Mouse (Mus musculus) heart, embryonic 11.5 days (tissue): ENCODE results near the gene Fkbp8. TPM values are rescaled to one million over a fixed set of nuclear protein-coding genes. Genes with fewer than 3 reads are reported as not detected.

Source experiments
- ATAC-seq: fragments of 200-750 bp; cut with Nextera tagmentation; replicated peaks from 2 replicates; pipeline ENCODE4 v1.8.0; 2017; ENCODE audit warnings: moderate library complexity; ENCODE audit not compliant: insufficient number of reproducible peaks, low FRiP score, low TSS enrichment
- H3K27ac ChIP-seq: fragments of 300-500 bp; sonication (generic); 2 replicates; pipeline ENCODE4 v1.5.1; 2014; ENCODE audit warnings: mild to moderate bottlenecking, low read depth, low read length
- H3K27me3 ChIP-seq: fragments of 300-500 bp; sonication (generic); 2 replicates; pipeline ENCODE4 v1.6.1; 2014; ENCODE audit warnings: mild to moderate bottlenecking, low read length, mixed read lengths; ENCODE audit not compliant: control insufficient read depth, insufficient read depth
- H3K36me3 ChIP-seq: fragments of 300-500 bp; sonication (generic); 2 replicates; pipeline ENCODE4 v1.6.1; 2014; ENCODE audit warnings: mild to moderate bottlenecking, low read length, moderate library complexity, mixed read lengths; ENCODE audit not compliant: control insufficient read depth, insufficient read depth
- H3K4me1 ChIP-seq: fragments of 300-500 bp; sonication (generic); 2 replicates; pipeline ENCODE4 v1.6.1; 2014; ENCODE audit warnings: low read length; ENCODE audit not compliant: control insufficient read depth, insufficient read depth
- H3K4me2 ChIP-seq: fragments of 300-500 bp; sonication (generic); 2 replicates; pipeline ENCODE4 v1.6.1; 2014; ENCODE audit warnings: mild to moderate bottlenecking, moderate library complexity
- H3K4me3 ChIP-seq: fragments of 300-500 bp; sonication (generic); 2 replicates; pipeline ENCODE4 v1.5.1; 2014; ENCODE audit warnings: low read depth, low read length
- H3K9ac ChIP-seq: fragments of 300-500 bp; sonication (generic); 2 replicates; pipeline ENCODE4 v1.6.1; 2014; ENCODE audit warnings: mild to moderate bottlenecking, low read depth, low read length, moderate library complexity
- H3K9me3 ChIP-seq: fragments of 300-500 bp; sonication (generic); replicated peaks from 2 replicates; pipeline ENCODE4 v1.6.1; 2016; ENCODE audit warnings: low read length; ENCODE audit not compliant: control insufficient read depth
- WGBS: fragments of 180-500 bp; shearing (Covaris S2); extraction: QIAGEN DNeasy Blood & Tissue Kit; methylation state at CpG from one replicate; pipeline ENCODE4 v1.1.7; 2014; ENCODE audit not compliant: insufficient replicate concordance; 5-methylcytosine and 5-hydroxymethylcytosine counted together
- polyA plus RNA-seq: library from polyadenylated mRNA; unstranded; fragments of >200 nt; fragmentation: Nextera tagmentation; extraction: Ambion mirVana; gene quantifications from 2 replicates; pipeline ENCODE4 v1.2.1, GENCODE M21; 2014

The Fkbp8 gene
- polyA plus RNA-seq, 1 experiment from 2014 or later, result 212 TPM

GRCm38 (mm10) chr8:70500386-70501301 lies 26.9 kb upstream of the Fkbp8 start:
- Histone ChIP-seq H3K27me3 (peaks cover 81% of the 10 kb centered on the region), H3K9ac (no peak overlapping the region; the same call in 1 of the 2 replicates)
- 8% methylated on average over 35 of the region's 39 CpGs for WGBS

DNA sequence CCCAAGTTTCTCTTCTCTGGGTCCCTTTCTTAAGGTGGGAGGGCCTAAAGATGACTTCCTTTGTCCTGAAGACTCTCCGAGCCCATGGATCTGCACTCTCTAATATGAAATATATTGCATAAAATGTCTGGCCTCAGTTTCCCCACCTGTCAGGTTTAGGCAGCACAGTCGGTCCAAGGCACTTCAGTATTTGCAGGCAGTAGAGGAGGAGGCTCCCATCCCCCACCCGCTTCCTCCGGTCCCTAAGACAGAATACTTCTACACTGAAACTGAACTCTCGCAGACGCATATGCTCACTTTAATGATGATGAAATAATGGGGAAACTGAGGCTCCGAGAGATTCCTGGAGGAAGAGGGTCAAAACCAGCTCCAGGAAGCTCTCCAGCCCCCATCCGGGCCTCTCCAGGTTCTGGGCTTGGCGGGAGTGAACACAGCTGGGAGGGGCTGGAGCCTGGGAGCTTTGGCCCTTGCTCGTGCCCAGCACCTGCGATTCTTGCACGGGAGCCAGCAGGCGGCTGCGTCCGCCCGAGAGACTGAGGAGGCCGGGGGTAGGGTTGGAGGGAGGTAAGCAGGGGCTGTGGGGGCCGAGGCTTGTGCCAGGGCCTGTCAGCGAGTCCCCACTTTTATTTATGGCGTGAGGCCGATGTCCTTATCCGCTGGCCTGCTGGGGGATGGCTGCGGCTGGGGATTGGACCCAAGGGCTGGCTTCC lies 25.5 kb upstream of the Fkbp8 start:
- Histone ChIP-seq H3K36me3 (no peaks in the 10 kb centered on the region), H3K27me3 (peaks cover 68% of the 10 kb centered on the region), H3K4me2 (peak overlapping the region; percentile 52), H3K9me3 (no peaks in the 10 kb centered on the region), H3K4me3 (peak overlapping the region; percentile 19), H3K27ac (no peak overlapping the region), H3K4me1 (peaks cover 29% of the 10 kb centered on the region), H3K9ac (peak overlapping the region; percentile 43; the same call in 1 of the 2 replicates)
- no peak for ATAC-seq
- 14% methylated on average over 23 of the region's 23 CpGs for WGBS

More at GRCm38 (mm10) chr8:70500386-70501301, 26.9 kb upstream of the Fkbp8 start:
- H3K9me3 ChIP-seq, result no peaks in the 10 kb centered on the region
- H3K36me3 ChIP-seq, result no peaks in the 10 kb centered on the region
- ATAC-seq, result no peak
- peak overlapping the region; percentile 44 for H3K4me2 ChIP-seq
- H3K4me1 ChIP-seq, result peaks cover 25% of the 10 kb centered on the region
- no peak overlapping the region for H3K27ac ChIP-seq
- H3K4me3 ChIP-seq, result peak overlapping the region; percentile 12; the same call in 1 of the 2 replicates

- no peak for ATAC-seq
- Histone ChIP-seq H3K4me1 (peaks cover 29% of the 10 kb centered on the region), H3K9me3 (no peaks in the 10 kb centered on the region), H3K9ac (0 out of 2 replicates have a peak overlapping the region, but pooled peaks have one; percentile 43), H3K36me3 (no peaks in the 10 kb centered on the region), H3K4me3 (peak overlapping the region; percentile 19), H3K27me3 (peaks cover 65% of the 10 kb centered on the region), H3K27ac (no peak overlapping the region), H3K4me2 (peak overlapping the region; percentile 52)
- WGBS, result 25% methylated on average over 12 of the region's 12 CpGs
Measured at GRCm38 (mm10) chr8:70502540-70502939, 25.0 kb upstream of the Fkbp8 start.

DNA sequence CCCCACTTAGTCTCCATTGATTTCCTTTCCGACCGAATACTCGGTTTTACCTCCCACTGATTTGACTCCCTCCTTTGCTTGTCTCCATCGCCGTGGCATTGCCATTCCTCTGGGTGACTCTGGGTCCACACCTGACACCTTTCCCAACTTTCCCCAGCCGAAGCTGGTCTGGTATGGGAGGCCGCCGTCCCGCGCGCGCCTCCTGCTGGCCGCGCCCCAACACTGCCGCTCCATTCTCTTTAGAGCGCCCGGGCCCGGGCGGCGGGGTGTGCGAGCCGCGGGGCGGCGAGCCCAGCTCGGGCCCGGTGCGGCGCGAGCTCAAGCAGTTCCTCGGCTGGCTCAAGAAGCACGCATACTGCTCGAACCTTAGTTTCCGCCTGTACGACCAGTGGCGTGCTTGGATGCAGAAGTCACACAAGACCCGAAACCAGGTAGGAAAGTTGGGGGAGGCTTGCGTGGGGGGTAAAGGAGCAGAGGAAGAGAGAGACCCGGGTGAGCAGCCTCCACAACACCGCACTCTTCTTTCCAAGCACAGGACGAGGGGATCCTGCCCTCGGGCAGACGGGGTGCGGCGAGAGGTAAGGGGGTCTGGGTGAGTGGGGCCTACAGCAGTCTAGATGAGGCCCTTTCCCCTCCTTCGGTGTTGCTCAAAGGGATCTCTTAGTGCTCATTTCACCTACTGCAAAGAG lies 24.3 kb upstream of the Fkbp8 start:
- ATAC-seq, result 0 out of 2 replicates have a peak, but pooled peaks have one; percentile 13
- 14% methylated on average over 46 of the region's 46 CpGs for WGBS
- H3K9me3 ChIP-seq, result no peaks in the 10 kb centered on the region
- H3K9ac ChIP-seq, result no peak overlapping the region
- H3K27me3 ChIP-seq, result peaks cover 60% of the 10 kb centered on the region
- peak overlapping the region; percentile 15; the same call in 1 of the 2 replicates for H3K4me2 ChIP-seq
- H3K4me1 ChIP-seq, result peaks cover 29% of the 10 kb centered on the region
- no peak overlapping the region for H3K4me3 ChIP-seq
- no peak overlapping the region for H3K27ac ChIP-seq
- H3K36me3 ChIP-seq, result peaks cover 4% of the 10 kb centered on the region

GRCm38 (mm10) chr8:70504291-70504716 lies 23.2 kb upstream of the Fkbp8 start:
- Histone ChIP-seq H3K36me3 (peaks cover 10% of the 10 kb centered on the region), H3K27me3 (peaks cover 49% of the 10 kb centered on the region), H3K4me3 (no peak overlapping the region; the same call in 1 of the 2 replicates), H3K4me2 (no peak overlapping the region; the same call in 1 of the 2 replicates), H3K4me1 (peaks cover 37% of the 10 kb centered on the region), H3K27ac (no peak overlapping the region), H3K9ac (no peak overlapping the region), H3K9me3 (no peaks in the 10 kb centered on the region)
- 57% methylated on average over 16 of the region's 16 CpGs for WGBS
- ATAC-seq, result no peak

- Histone ChIP-seq H3K36me3 (peaks cover 10% of the 10 kb centered on the region), H3K9ac (no peak overlapping the region), H3K27me3 (peaks cover 43% of the 10 kb centered on the region), H3K9me3 (no peaks in the 10 kb centered on the region), H3K27ac (no peak overlapping the region), H3K4me2 (peak overlapping the region; percentile 89; the same call in 1 of the 2 replicates), H3K4me1 (peaks cover 40% of the 10 kb centered on the region), H3K4me3 (no peak overlapping the region)
- 77% methylated on average over 3 of the region's 3 CpGs for WGBS
- no peak for ATAC-seq
Measured at GRCm38 (mm10) chr8:70504851-70505250, 22.7 kb upstream of the Fkbp8 start.

DNA sequence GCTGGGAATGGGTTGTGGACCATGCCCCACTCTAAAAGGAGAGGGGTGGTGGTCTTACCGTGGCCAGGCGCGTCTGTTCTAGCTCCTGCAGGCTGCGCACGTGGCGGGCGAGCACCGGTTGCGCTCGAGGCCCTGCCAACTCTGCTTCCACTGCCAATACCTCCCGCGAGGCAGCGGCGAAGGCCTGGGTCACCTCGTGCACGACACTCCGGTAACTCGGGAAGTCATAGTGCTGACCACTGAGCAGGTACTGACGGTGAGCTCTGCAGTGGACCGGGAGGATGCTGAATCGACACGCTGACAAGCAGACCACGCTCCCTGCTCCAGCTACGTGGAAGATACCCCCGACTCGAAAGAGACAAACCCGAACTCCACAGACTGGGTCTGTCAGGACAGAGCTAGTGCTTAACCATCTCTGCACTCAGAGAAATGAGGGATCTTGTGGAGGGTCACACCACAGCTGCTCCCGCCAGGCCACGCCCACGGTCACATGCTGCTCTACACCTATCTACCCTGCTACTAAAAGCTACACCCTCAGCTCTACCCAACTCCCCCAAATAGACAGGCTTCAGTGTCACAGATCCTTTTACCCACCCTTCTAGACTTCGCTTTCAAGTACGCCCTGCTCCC lies 21.7 kb upstream of the Fkbp8 start:
- peak; percentile 20 for ATAC-seq
- H3K4me1 ChIP-seq, result peaks cover 37% of the 10 kb centered on the region

More for the DNA sequence above, 21.7 kb upstream of the Fkbp8 start:
- Histone ChIP-seq H3K36me3 (peaks cover 10% of the 10 kb centered on the region), H3K27me3 (peaks cover 34% of the 10 kb centered on the region), H3K4me2 (peak overlapping the region; percentile 89), H3K9me3 (no peaks in the 10 kb centered on the region), H3K27ac (peak overlapping the region; percentile 87), H3K4me3 (peak overlapping the region; percentile 73), H3K9ac (peak overlapping the region; percentile 89)
- 36% methylated on average over 32 of the region's 32 CpGs for WGBS
